Mouse (Mus musculus) liver, adult 2 months (tissue): ENCODE measurements around the gene Igfals.

Source experiments
- CTCF ChIP-seq: fragments of 200-500 bp; IDR thresholded peaks from 2 replicates; pipeline ENCODE4 v1.5.1; 2011; ENCODE audit warnings: low read depth, low read length, control low read depth
- POLR2A ChIP-seq: fragments of 200-500 bp; IDR thresholded peaks from 2 replicates; pipeline ENCODE4 v1.6.1; 2011; ENCODE audit warnings: low read length, control low read depth; ENCODE audit not compliant: insufficient read depth; ENCODE audit errors: extremely low read depth

GRCm38 (mm10) chr17:24907591-24907990, 41.8 kb downstream of the Igfals start:
- no peak for TF ChIP-seq CTCF
- TF ChIP-seq POLR2A: no peak
